Mouse (Mus musculus) gastrocnemius, adult 2 months (tissue): Measurements from ENCODE around the gene Map3k3. TPM values are rescaled to one million over a fixed set of nuclear protein-coding genes. Genes with fewer than 3 reads are reported as not detected.
"Not testable (repeated sequence)": the region's sequence is repeated elsewhere in the genome, so short reads cannot be mapped to it uniquely, and the experiment has no call there.

Source experiments
- DNase-seq: peaks from one replicate; pipeline ENCODE4 v3.0.0; 2022
- H3K27ac ChIP-seq: fragments of 200-600 bp; 2 replicates; pipeline ENCODE4 v1.8.1; 2022; ENCODE audit warnings: mild to moderate bottlenecking
- H3K4me3 ChIP-seq: fragments of 200-600 bp; 2 replicates; pipeline ENCODE4 v1.8.1; 2022; ENCODE audit warnings: mild to moderate bottlenecking, moderate library complexity
- CTCF ChIP-seq: fragments of 200-600 bp; IDR thresholded peaks from 2 replicates; pipeline ENCODE4 v1.8.1; 2022; ENCODE audit warnings: antibody characterized with exemption, mild to moderate bottlenecking, moderate library complexity
- intact Hi-C: fragments of 180-260 bp; cut with DNase I; formaldehyde crosslinking; loops from one replicate; pipeline ENCODE4 v1.15.1; 2025
- total RNA-seq, 2 experiments: library from RNA; stranded (reverse); gene quantifications; 2 replicates each; pipeline ENCODE4 v1.2.3; 2021

Gene Map3k3
- total RNA-seq, 2 experiments from 2014 or later = 23.2 to 25.7 TPM

- intact Hi-C loops = no loop called here
- TF ChIP-seq CTCF = no peak
- DNase-seq = no peak
- no peak overlapping the region for H3K27ac ChIP-seq
- no peak overlapping the region for H3K4me3 ChIP-seq
These were observed 26.4 kb upstream of the Map3k3 start for GRCm38 (mm10) chr11:106058020-106058419.

- no peak for TF ChIP-seq CTCF
- intact Hi-C loops = no loop called here
- H3K27ac ChIP-seq = no peak overlapping the region
- DNase-seq = no peak
- no peak overlapping the region for H3K4me3 ChIP-seq
These were observed 23.9 kb upstream of the Map3k3 start for GRCm38 (mm10) chr11:106060549-106060948.

GRCm38 (mm10) chr11:106061311-106061710 is 23.1 kb upstream of the Map3k3 start:
- no peak for DNase-seq
- intact Hi-C loops = no loop called here
- TF ChIP-seq CTCF = no peak
- Histone ChIP-seq H3K4me3 (no peak overlapping the region), H3K27ac (no peak overlapping the region)

GRCm38 (mm10) chr11:106063756-106064155 is 20.7 kb upstream of the Map3k3 start:
- TF ChIP-seq CTCF = no peak
- DNase-seq = no peak
- H3K27ac ChIP-seq = no peak overlapping the region
- intact Hi-C loops = no loop called here
- H3K4me3 ChIP-seq = no peak overlapping the region

GRCm38 (mm10) chr11:106065073-106065922 is 19.1 kb upstream of the Map3k3 start:
- H3K27ac ChIP-seq = peak overlapping the region; percentile 94
- H3K4me3 ChIP-seq = peak overlapping the region; percentile 72
- intact Hi-C loops = no loop called here
- DNase-seq = no peak
- no peak for TF ChIP-seq CTCF

GRCm38 (mm10) chr11:106065923-106066571 is 18.4 kb upstream of the Map3k3 start, which contains the start of gene Taco1:
Taco1 (plus strand) TSS chr11:106066061.
- Histone ChIP-seq H3K4me3 (peak within 1 kb of the TSS; percentile 72), H3K27ac (peak within 1 kb of the TSS; percentile 94)
- peak; percentile 50 for TF ChIP-seq CTCF
- peak; percentile 97 for DNase-seq
- intact Hi-C loops = no loop called here

GRCm38 (mm10) chr11:106066616-106067015 is 17.8 kb upstream of the Map3k3 start:
- DNase-seq = peak; percentile 44
- intact Hi-C loops = not testable (repeated sequence)
- Histone ChIP-seq H3K4me3 (peak overlapping the region; percentile 72), H3K27ac (peak overlapping the region; percentile 94)

GRCm38 (mm10) chr11:106073774-106074173 is 10.6 kb upstream of the Map3k3 start:
- intact Hi-C loops = no loop called here
- no peak for TF ChIP-seq CTCF
- H3K4me3 ChIP-seq = no peak overlapping the region
- H3K27ac ChIP-seq = no peak overlapping the region
- DNase-seq = no peak

GRCm38 (mm10) chr11:106076321-106076720 is 8.1 kb upstream of the Map3k3 start:
- peak; percentile 79 for DNase-seq
- no peak overlapping the region for H3K27ac ChIP-seq
- no peak; the same call in none of the 2 replicates for TF ChIP-seq CTCF
- no peak overlapping the region for H3K4me3 ChIP-seq
- intact Hi-C loops = loop anchor here (5.0 kb wide), 1 partner anchor 39 kb away; the partner anchor contains the start of gene Dcaf7

- peak; percentile 90 for DNase-seq
- intact Hi-C loops = no loop called here
- peak overlapping the region; percentile 80 for H3K4me3 ChIP-seq
- H3K27ac ChIP-seq = peak overlapping the region; percentile 97
- no peak for TF ChIP-seq CTCF
These were observed 623 bp downstream of the Map3k3 start for GRCm38 (mm10) chr11:106084911-106085561.

- H3K27ac ChIP-seq = peak overlapping the region; percentile 46
These were observed 13.8 kb downstream of the Map3k3 start for GRCm38 (mm10) chr11:106098223-106098622.

GRCm38 (mm10) chr11:106102866-106103265 is 18.5 kb downstream of the Map3k3 start:
- Histone ChIP-seq H3K4me3 (no peak overlapping the region), H3K27ac (0 out of 2 replicates have a peak overlapping the region, but pooled peaks have one; percentile 9)
- no peak for TF ChIP-seq CTCF
- intact Hi-C loops = no loop called here
- peak; percentile 42 for DNase-seq

More at GRCm38 (mm10) chr11:106098223-106098622, 13.8 kb downstream of the Map3k3 start:
- no peak overlapping the region; the same call in 1 of the 2 replicates for H3K4me3 ChIP-seq
- DNase-seq = no peak
- intact Hi-C loops = no loop called here
- no peak for TF ChIP-seq CTCF
